Mouse (Mus musculus): ENCODE measurements around the gene Zfp354b.

DNA sequence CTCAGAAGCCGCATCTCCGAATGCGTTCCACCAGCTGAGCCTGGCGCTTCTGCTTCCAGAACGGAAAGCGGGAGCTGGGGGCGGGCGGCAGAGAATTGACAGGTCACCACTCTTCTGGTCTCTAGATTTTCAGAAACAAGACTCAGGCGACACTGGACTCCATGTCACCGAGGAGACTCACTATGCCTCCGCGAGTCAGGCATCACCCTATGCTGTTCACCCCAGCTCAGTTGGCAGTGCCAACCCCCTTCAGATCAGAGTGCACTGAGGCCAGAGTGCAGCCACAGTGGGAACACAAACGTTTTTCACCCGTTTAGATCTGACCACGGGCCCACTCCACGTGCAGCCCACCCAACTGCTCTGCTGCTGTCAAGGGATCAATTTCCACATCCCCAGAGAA is 412 bp downstream of the Zfp354b start:
- TF ChIP-seq GATA1 (IDR thresholded peaks at IDR 0.05; ENCODE audit: low read length) (no peak), TAL1 (IDR thresholded peaks at IDR 0.05; ENCODE audit: low read length) (no peak)

Measured in erythroblast, embryonic 14.5 days (primary cell).